Mouse (Mus musculus) MEL (cell line): ENCODE measurements at regions not wholly inside any gene's neighbourhood (a gene's known extent, or its start where the extent isn't known, plus 50 kb on each side); places are given as distances from the start of the nearest gene placed in this dataset.
"Not testable (repeated sequence)": the region's sequence is repeated elsewhere in the genome, so short reads cannot be mapped to it uniquely, and the experiment has no call there.

Source experiments
- DNase-seq: peaks from one replicate; pipeline ENCODE4 v3.0.0; 2011; ENCODE audit warnings: low read depth, low spot score
- H3K27ac ChIP-seq: 2 replicates; pipeline ENCODE4 v1.5.1; 2012; ENCODE audit warnings: low read depth, mild to moderate bottlenecking, control low read depth, low read length, moderate library complexity; ENCODE audit not compliant: control insufficient read depth
- H3K27me3 ChIP-seq, 2 experiments: fragments of 150-350 bp in 1 of 2; sonication (generic) in 1 of 2; 2 replicates each; pipeline ENCODE4 v1.6.1; 2012; ENCODE audit warnings: low read length in 2 of 2, mild to moderate bottlenecking in 2 of 2, improper control_type of control experiment in 1 of 2, moderate library complexity in 1 of 2; ENCODE audit not compliant: insufficient read depth in 2 of 2, control insufficient read depth in 1 of 2
- H3K36me3 ChIP-seq, 2 experiments: 2 replicates each; pipeline ENCODE4 v1.6.1; 2012 to 2014; ENCODE audit warnings: low read length in 2 of 2, improper control_type of control experiment in 1 of 2, inconsistent platforms in 1 of 2, mild to moderate bottlenecking in 1 of 2; ENCODE audit not compliant: insufficient read depth in 2 of 2, control insufficient read depth in 1 of 2
- H3K4me1 ChIP-seq, 2 experiments: fragments of 150-350 bp in 1 of 2; sonication (generic) in 1 of 2; 2 replicates each; pipeline ENCODE4 v1.6.1; 2012; ENCODE audit warnings: low read length in 2 of 2, improper control_type of control experiment in 1 of 2, mild to moderate bottlenecking in 1 of 2; ENCODE audit not compliant: insufficient read depth in 2 of 2, control insufficient read depth in 1 of 2
- H3K4me3 ChIP-seq, 2 experiments: fragments of 150-350 bp in 1 of 2; sonication (generic) in 1 of 2; 2 replicates each; pipeline ENCODE4 v1.5.1; 2012; ENCODE audit warnings: low read depth in 2 of 2, low read length in 2 of 2, mild to moderate bottlenecking in 2 of 2, moderate library complexity in 2 of 2, control low read depth in 1 of 2, improper control_type of control experiment in 1 of 2; ENCODE audit not compliant: control insufficient read depth in 1 of 2, insufficient read depth in 1 of 2
- H3K79me2 ChIP-seq: 2 replicates; pipeline ENCODE4 v1.6.1; 2012; ENCODE audit warnings: mild to moderate bottlenecking, low read length, moderate library complexity; ENCODE audit not compliant: control insufficient read depth, poor library complexity, insufficient read depth
- H3K9ac ChIP-seq: 2 replicates; pipeline ENCODE4 v1.6.1; 2012; ENCODE audit warnings: low read depth, mild to moderate bottlenecking, control low read depth, low read length, moderate library complexity; ENCODE audit not compliant: control insufficient read depth, poor library complexity, severe bottlenecking
- H3K9me3 ChIP-seq: fragments of 150-350 bp; sonication (generic); replicated peaks from 2 replicates; pipeline ENCODE4 v1.6.1; 2012; ENCODE audit warnings: mild to moderate bottlenecking, low read length, improper control_type of control experiment, moderate library complexity; ENCODE audit not compliant: insufficient read depth
- CHD2 ChIP-seq: IDR thresholded peaks from 2 replicates; pipeline ENCODE4 v1.6.1; 2011; ENCODE audit warnings: low read length, improper control_type of control experiment
- HCFC1 ChIP-seq: IDR thresholded peaks from 2 replicates; pipeline ENCODE4 v1.6.1; 2012; ENCODE audit warnings: low read depth, mild to moderate bottlenecking, inconsistent platforms, low read length, improper control_type of control experiment, moderate library complexity
- MEF2A ChIP-seq: IDR thresholded peaks from 2 replicates; pipeline ENCODE4 v1.6.1; 2014; ENCODE audit warnings: low read depth, mild to moderate bottlenecking, inconsistent platforms, low read length, improper control_type of control experiment; ENCODE audit not compliant: poor library complexity, insufficient replicate concordance, severe bottlenecking; ENCODE audit errors: extremely low read depth
- MYC ChIP-seq: IDR thresholded peaks from 2 replicates; pipeline ENCODE4 v1.6.1; 2011; ENCODE audit warnings: low read depth, mild to moderate bottlenecking, low read length, improper control_type of control experiment, moderate library complexity
- POLR2A ChIP-seq, 2 experiments: IDR thresholded peaks; 2 replicates each; pipeline ENCODE4 v1.6.1; 2011 to 2012; ENCODE audit warnings: low read length in 2 of 2, mild to moderate bottlenecking in 2 of 2, control low read depth in 1 of 2, improper control_type of control experiment in 1 of 2, low read depth in 1 of 2, moderate library complexity in 1 of 2; ENCODE audit not compliant: control insufficient read depth in 1 of 2, insufficient read depth in 1 of 2, poor library complexity in 1 of 2
- TBP ChIP-seq: IDR thresholded peaks from 2 replicates; pipeline ENCODE4 v1.8.0; 2011; ENCODE audit warnings: low read depth, low read length, improper control_type of control experiment
- ZC3H11A ChIP-seq: IDR thresholded peaks from 2 replicates; pipeline ENCODE4 v1.6.1; 2012; ENCODE audit warnings: low read depth, mild to moderate bottlenecking, inconsistent platforms, low read length, improper control_type of control experiment
- ZMIZ1 ChIP-seq: IDR thresholded peaks from 2 replicates; pipeline ENCODE4 v1.6.1; 2012; ENCODE audit warnings: low read depth, mild to moderate bottlenecking, inconsistent platforms, low read length, improper control_type of control experiment, moderate library complexity

GRCm38 (mm10) chr3:96351623-96352022, 57.9 kb upstream of the Fcgr1 start:
- not testable (repeated sequence) for H3K4me1 ChIP-seq, DNase-seq, H3K9ac ChIP-seq

GRCm38 (mm10) chr3:96350985-96351384, 57.2 kb upstream of the Fcgr1 start:
- not testable (repeated sequence) for H3K9me3 ChIP-seq, DNase-seq, H3K36me3 ChIP-seq, H3K27me3 ChIP-seq, H3K4me1 ChIP-seq, H3K9ac ChIP-seq, H3K27ac ChIP-seq, H3K79me2 ChIP-seq, H3K4me3 ChIP-seq

More at GRCm38 (mm10) chr3:96351623-96352022, 57.9 kb upstream of the Fcgr1 start:
- not testable (repeated sequence) for H3K4me3 ChIP-seq, H3K27ac ChIP-seq, H3K36me3 ChIP-seq, H3K79me2 ChIP-seq, H3K27me3 ChIP-seq, H3K9me3 ChIP-seq

DNA sequence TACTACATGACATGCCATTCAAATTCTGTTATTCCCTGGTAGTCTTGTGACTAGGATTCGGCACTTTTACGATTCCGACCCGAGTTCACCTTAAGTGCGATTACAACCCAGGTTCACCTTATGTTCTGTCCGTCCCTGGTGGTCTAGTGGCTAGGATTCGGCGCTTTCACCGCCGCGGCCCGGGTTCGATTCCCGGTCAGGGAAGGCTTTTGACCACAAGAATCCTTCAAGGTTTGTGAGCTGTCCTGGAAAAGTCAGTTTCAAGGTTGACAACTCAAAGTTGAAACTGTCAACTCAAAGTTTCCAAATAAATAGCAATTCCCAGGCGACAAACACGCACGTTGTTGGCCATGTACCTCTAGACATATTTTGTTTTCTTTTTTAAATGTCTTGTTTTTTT, 52.8 kb upstream of the Fcgr1 start:
- not testable (repeated sequence) for H3K4me1 ChIP-seq, H3K9ac ChIP-seq, H3K79me2 ChIP-seq, DNase-seq, H3K9me3 ChIP-seq, H3K27me3 ChIP-seq, H3K36me3 ChIP-seq, H3K4me3 ChIP-seq, H3K27ac ChIP-seq

- TF ChIP-seq ZC3H11A: no peak
- TF ChIP-seq HCFC1: no peak
- no peak for TF ChIP-seq CHD2
- TF ChIP-seq MYC: no peak
- TF ChIP-seq ZMIZ1: no peak
- TF ChIP-seq POLR2A (IDR thresholded peaks at IDR 0.05; ENCODE audit: control insufficient read depth in 1 of 2, insufficient read depth in 1 of 2, low read depth in 1 of 2, low read length in 2 of 2, poor library complexity in 1 of 2): no peak
- no peak for TF ChIP-seq MEF2A
- TF ChIP-seq TBP: no peak
- H3K36me3 ChIP-seq: peaks cover 0 to 10% of the 10 kb centered on the region in 2 experiments; a peak in 2 of 4 replicates
- H3K4me1 ChIP-seq: peaks cover 2 to 12% of the 10 kb centered on the region in 2 experiments
- DNase-seq: no peak
- no peak overlapping the region for H3K9ac ChIP-seq
- no peaks in the 10 kb centered on the region for H3K79me2 ChIP-seq
- no peak overlapping the region for H3K4me3 ChIP-seq
- no peak overlapping the region for H3K27ac ChIP-seq
- H3K9me3 ChIP-seq: no peaks in the 10 kb centered on the region
- 0 out of 4 replicates have a peak, but pooled peaks cover 0 to 3% of the 10 kb centered on the region in 2 experiments for H3K27me3 ChIP-seq
These were observed 49.8 kb upstream of the Fcgr1 start for GRCm38 (mm10) chr3:96343471-96344120.
